Mouse (Mus musculus): ENCODE measurements around the gene Adam6a.
"Not testable (repeated sequence)": the region's sequence is repeated elsewhere in the genome, so short reads cannot be mapped to it uniquely, and the experiment has no call there.

Gene Adam6a

GRCm38 (mm10) chr12:113543608-113544007 is at the start of gene Adam6a:
Adam6a (plus strand) TSS chr12:113543908.
- DNase-seq, result not testable (repeated sequence)

GRCm38 (mm10) chr12:113525901-113526300 is 17.8 kb upstream of the Adam6a start:
- no peak for DNase-seq

GRCm38 (mm10) chr12:113578241-113578640 is 34.5 kb downstream of the Adam6a start:
- no peak for DNase-seq

GRCm38 (mm10) chr12:113588001-113588400 is 44.3 kb downstream of the Adam6a start:
- DNase-seq, result no peak
